Mouse (Mus musculus): Measurements from ENCODE around the gene Hoxd12. TPM values are rescaled to one million over a fixed set of nuclear protein-coding genes. Genes with fewer than 3 reads are reported as not detected.

The Hoxd12 gene
- polyA plus RNA-seq, 1 experiment: not detected

DNA sequence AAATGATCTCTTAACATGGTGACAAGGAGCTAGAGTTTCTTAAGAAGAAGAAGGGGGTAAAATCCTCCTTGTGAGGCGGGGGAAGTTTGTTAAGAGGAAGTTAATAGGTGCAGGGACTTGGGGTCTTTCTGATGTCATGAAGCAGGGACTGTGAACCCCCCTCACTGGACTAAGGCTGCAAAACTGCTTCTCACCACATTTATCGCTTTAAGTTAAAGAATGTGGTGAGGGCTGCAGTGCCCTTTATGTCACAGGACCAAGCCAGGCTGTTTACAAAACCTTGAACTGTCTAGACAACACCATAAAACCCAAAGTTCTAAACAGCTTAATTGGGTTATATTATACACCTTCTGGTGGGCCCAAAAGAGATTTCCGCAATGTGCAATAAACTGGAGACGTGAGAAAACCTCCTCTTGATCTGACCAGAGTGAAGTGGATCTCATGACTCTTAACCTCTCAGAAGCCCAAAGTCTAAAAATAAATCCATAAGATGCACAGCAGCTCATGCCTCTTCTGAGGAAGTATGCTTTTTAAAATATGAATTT, 10.3 kb downstream of the Hoxd12 start:
- Histone ChIP-seq H3K4me1 (ENCODE audit: control insufficient read depth, insufficient read depth, insufficient read length, low read length) (no peaks in the 10 kb centered on the region; the same call in 1 of the 2 replicates), H3K27ac (replicated peaks; ENCODE audit: low read depth, low read length) (no peak overlapping the region), H3K4me3 (ENCODE audit: insufficient read depth, low read depth, low read length) (no peak overlapping the region)

DNA sequence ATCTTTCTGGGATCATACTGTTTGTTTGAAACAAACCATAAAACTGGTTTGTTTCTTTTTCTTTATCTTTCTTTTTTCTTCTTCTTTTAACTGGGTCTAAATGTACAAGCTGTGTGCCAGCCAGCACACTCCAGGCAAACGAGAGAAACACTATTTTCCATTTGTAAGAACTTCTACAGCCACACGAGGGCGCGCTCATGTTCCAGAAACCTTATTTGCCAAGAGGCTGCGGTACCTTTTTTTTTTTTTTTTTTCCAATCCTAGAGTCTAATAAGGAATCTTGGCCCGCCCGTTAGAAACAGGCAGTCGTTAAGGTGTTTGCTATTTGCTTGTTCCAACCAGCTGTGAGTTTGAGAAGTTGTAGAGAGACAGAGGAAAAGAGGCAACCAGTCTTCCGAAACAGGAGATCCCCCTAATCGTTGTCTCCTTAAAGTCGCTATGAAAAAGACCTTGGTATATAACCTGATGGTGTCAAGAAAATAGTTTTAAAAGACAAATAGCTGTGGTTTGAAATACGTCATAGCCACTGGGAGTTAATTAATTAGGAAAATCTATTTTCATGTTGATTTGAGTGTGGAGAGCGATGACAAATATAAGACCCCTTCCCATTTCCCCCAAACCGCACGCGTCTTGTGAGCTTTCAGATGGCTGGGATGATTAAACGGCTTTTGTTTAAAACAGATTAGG, 11.6 kb downstream of the Hoxd12 start:
- H3K4me3 ChIP-seq (ENCODE audit: insufficient read depth, low read depth, low read length): no peak overlapping the region
- no peaks in the 10 kb centered on the region; the same call in 1 of the 2 replicates for H3K4me1 ChIP-seq (ENCODE audit: control insufficient read depth, insufficient read depth, insufficient read length, low read length)
- H3K27ac ChIP-seq (replicated peaks; ENCODE audit: low read depth, low read length): no peak overlapping the region

DNA sequence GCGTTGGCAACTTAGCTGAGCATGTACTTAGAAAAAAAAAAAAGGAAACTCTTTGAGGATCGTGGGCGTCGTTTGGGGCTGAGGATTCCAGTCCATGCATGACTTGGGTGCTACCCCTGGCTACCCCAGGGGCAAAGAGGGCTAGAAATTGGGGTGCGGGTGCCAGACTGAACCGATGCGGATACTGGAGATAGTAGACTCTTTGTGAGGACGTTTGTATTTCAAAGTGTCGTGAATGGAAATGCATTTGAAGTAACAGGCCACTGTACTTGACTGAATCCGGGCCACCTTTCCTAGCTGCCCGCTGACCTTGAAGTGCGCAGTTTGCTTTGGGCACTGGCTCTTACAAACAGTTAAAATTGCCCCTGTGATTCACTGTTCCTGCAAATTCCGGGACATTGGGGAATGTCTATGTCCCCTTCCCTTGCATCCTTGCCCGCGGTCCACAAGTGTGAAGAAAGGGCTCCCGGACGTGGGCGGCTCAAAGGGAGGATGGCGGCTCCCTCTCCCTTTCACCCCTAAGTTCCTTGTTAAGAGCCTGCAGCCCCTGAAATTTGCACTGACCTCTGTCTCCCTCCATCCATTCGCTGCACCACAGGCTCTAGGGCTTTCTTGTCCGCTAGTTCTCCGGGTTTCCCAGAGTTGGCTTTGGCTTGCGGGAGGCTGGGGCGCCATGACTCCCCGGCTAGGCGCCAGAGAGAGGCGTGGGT, 12.3 kb downstream of the Hoxd12 start:
- H3K27ac ChIP-seq (replicated peaks; ENCODE audit: low read depth, low read length): no peak overlapping the region
- H3K4me3 ChIP-seq (ENCODE audit: insufficient read depth, low read depth, low read length): no peak overlapping the region
- H3K4me1 ChIP-seq (ENCODE audit: control insufficient read depth, insufficient read depth, insufficient read length, low read length): peaks cover 1% of the 10 kb centered on the region; the same call in 1 of the 2 replicates

DNA sequence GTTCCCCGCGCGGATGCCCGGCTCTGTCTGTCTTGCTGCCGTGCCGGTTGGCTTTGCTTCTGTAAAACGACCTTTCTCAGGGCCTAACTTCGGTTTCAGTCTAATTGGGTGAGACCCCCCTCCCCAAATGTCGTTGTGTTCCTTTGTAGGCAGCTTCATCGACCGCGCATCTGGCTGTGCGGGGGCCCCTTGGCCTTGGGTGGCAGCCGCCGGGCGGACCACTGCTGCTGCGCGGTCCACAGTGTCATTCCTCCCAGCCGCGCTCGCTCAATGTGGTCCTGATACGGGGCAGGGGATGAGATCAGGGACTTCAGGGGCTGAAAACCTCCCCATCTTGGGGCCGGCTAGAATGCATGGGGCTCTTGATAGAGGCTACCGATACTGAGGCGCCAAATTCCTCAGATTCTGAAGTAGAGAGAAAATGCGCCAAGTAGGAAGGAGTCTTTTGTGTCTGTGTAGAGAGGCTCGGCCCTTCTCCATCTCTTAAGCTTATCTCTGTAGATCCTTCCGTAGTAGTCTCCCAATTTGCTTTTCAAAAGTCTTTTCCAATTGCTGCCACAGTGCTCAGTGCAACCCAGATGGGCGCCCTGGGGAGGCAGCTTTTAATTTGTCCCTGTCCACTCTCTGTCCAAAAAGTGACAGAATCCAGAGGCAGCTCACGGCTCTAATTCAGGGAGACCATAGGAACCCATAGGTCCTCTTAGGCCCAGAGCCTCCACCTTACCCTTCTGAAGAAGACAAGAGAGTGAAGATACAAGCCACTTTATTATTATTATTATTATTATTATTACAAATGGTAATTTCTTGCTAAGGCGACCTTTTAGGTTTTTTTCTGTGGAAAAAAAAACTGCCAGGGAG, 13.1 kb downstream of the Hoxd12 start:
- Histone ChIP-seq H3K4me3 (ENCODE audit: insufficient read depth, low read depth, low read length) (no peak overlapping the region), H3K27ac (replicated peaks; ENCODE audit: low read depth, low read length) (no peak overlapping the region), H3K4me1 (ENCODE audit: control insufficient read depth, insufficient read depth, insufficient read length, low read length) (0 out of 2 replicates have a peak, but pooled peaks cover 5% of the 10 kb centered on the region)

DNA sequence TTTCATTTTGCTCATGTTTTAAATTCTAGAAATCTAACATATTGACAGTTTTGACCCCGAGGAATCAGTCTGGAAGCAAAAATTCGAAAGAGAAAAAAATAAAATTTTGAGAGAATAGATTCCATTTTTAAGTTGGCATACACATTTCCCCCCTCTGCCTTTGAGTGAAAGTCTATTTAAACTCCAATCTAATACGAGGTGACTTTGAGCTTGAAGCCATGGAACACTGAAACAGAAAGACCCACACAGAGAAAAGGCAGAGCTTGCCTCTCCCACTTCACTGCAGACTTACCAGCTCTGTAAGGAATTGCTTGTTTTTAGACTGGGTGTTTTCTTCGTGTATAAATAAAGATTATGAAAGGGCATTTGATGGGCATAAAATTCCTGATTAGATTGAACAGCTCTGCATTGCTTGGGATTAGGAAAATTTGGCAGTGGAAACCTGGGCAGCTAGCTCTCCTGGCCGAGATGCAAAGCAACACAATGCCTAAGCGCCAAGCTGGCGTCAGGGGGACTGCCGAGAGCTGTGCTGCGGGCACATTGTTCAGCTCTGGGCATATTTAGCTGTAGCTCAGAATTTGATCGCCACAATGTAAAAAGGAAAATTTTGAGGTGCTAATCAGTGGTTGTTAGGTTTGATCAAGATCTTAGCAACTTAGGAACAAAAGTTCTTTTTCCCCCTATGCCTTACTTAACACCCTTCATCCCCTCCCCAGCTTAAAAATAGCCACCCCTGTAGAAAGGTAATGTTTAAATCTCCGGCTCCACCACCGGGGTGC, 14.2 kb downstream of the Hoxd12 start:
- H3K4me3 ChIP-seq (ENCODE audit: insufficient read depth, low read depth, low read length): no peak overlapping the region
- 0 out of 2 replicates have a peak, but pooled peaks cover 5% of the 10 kb centered on the region for H3K4me1 ChIP-seq (ENCODE audit: control insufficient read depth, insufficient read depth, insufficient read length, low read length)
- no peak overlapping the region for H3K27ac ChIP-seq (replicated peaks; ENCODE audit: low read depth, low read length)

DNA sequence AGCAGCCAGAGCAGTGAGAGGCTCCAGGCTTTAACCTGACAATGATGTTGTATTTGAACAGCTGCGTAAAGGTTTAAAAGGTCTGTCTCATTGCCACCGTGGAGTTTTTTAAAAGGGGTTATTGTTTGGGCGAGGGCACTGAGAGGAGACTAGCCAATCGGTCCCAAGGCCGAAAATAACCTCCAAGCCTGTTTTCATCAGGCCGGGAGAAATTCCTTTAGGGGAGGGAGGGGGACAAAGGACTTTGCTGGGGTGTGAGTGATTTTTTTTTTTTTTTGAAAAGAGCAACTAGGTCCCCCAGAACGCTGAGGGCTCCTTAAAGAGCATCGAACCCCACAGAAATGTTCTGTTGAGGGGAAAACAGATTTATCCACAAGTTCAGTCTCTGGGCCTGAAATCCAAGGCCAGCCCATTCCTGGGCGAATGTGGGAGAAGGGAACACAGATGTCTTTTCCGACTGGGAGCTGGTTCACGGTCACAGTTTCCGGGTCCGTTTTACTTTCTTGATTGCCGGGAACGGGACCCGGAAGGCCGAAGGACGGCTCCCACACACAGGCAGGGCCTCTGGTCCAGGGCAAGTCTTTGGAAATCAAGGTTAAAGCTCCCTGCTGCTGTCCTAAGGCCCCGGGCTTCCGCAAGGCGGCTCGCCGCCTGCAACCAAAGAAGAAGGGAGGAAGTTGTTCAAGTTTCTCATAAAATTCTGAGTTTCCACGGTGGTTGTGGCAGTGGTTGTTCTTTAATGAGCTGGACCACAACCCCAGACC, 14.9 kb downstream of the Hoxd12 start:
- H3K27ac ChIP-seq (replicated peaks; ENCODE audit: low read depth, low read length): no peak overlapping the region
- H3K4me3 ChIP-seq (ENCODE audit: insufficient read depth, low read depth, low read length): no peak overlapping the region
- 0 out of 2 replicates have a peak, but pooled peaks cover 5% of the 10 kb centered on the region for H3K4me1 ChIP-seq (ENCODE audit: control insufficient read depth, insufficient read depth, insufficient read length, low read length)

DNA sequence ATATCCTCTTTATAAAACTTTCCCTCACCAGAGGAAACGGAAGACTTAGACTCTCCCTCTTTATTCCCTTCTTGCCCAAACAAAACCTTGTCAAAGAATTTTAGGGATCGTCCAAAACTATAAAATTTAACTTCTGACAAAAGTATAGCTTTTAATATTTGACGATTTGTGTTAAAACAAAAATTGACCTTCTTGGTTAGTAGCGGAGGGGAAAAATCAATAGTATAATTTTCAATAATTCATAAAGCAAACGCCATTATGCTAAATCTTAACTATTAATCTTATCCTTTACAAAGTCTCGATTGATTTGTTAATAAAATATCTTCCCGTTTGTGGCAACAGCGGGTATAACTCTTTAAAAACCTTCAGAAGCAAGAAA, 15.5 kb downstream of the Hoxd12 start:
- no peak overlapping the region for H3K27ac ChIP-seq (replicated peaks; ENCODE audit: low read depth, low read length)
- no peak overlapping the region for H3K4me3 ChIP-seq (ENCODE audit: insufficient read depth, low read depth, low read length)
- H3K4me1 ChIP-seq (ENCODE audit: control insufficient read depth, insufficient read depth, insufficient read length, low read length): 0 out of 2 replicates have a peak, but pooled peaks cover 5% of the 10 kb centered on the region

DNA sequence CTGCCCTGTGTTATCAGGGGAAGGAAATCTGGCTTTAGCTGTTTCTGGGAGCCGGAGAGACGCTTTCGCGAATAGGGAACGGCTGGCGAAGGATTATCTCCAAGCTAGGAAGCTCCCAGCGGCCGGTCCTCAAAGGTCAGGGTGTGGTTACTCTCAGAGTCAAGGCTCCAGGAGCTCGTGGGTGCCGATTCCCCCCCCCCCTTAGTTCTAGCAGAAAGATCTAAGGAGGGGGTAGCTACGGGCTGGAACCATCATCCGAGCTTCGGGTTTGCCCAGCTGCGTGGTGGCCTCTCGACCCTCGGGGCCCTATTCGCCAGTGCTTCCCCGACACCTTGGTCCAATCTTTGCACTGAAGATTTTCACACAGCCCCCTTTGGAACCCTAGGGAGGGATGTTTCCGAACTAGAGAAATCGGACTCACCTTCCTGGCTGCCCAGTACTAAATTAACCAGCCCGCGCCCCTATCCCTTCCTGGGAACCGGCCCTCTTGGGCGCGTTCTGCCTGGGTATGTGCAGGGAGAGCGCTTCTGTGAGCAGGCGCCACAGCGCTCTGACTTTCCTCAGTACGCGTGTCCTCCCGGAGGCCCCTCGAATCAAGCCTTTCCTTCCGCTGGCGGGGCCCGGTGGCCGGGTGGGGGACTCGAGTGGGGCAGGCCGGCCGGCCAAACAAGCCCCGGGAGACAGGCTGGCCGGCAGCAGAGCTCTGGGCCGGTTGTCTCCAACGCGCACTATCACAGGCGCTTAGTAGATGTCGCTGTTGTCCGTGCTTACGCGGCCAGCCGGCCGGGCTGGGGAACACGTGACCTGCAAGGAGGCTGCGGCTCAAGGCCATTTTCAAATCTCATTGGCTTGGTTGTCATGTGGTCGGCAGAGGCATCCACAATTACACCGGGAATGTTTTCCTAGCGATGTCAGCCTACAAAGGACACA, 16.5 kb downstream of the Hoxd12 start, which contains the start of gene Hoxd10:
Gene Hoxd10, plus strand, starts transcription at position 903 of the 930 bp plus-strand sequence.
- Histone ChIP-seq H3K27ac (replicated peaks; ENCODE audit: low read depth, low read length) (no peak within 1 kb of the TSS), H3K4me1 (ENCODE audit: control insufficient read depth, insufficient read depth, insufficient read length, low read length) (0 out of 2 replicates have a peak, but pooled peaks cover 5% of the 10 kb centered on the region), H3K4me3 (ENCODE audit: insufficient read depth, low read depth, low read length) (peak within 1 kb of the TSS; percentile 23)

DNA sequence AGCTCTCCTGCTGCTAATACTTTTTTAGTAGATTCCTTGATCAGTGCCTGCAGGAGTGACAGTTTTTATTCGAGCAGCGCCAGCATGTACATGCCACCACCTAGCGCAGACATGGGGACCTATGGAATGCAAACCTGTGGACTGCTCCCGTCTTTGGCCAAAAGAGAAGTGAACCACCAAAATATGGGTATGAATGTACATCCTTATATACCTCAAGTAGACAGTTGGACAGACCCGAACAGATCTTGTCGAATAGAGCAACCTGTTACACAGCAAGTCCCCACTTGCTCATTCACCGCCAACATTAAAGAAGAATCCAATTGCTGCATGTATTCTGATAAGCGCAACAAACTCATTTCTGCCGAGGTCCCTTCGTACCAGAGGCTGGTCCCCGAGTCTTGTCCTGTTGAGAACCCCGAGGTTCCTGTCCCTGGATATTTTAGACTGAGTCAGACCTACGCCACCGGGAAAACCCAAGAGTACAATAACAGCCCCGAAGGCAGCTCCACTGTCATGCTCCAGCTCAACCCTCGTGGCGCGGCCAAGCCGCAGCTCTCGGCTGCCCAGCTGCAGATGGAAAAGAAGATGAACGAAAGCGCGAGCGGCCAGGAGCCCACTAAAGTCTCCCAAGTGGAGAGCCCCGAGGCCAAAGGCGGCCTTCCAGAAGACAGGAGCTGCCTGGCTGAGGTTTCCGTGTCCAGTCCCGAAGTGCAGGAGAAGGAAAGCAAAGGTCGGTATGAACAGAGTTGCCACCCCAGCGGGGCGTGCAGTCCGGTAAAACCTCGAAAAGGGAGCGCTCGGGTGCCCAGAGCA, 17.4 kb downstream of the Hoxd12 start:
- Histone ChIP-seq H3K4me1 (ENCODE audit: control insufficient read depth, insufficient read depth, insufficient read length, low read length) (0 out of 2 replicates have a peak, but pooled peaks cover 5% of the 10 kb centered on the region), H3K4me3 (ENCODE audit: insufficient read depth, low read depth, low read length) (peak overlapping the region; percentile 8; the same call in 1 of the 2 replicates), H3K27ac (replicated peaks; ENCODE audit: low read depth, low read length) (no peak overlapping the region)

DNA sequence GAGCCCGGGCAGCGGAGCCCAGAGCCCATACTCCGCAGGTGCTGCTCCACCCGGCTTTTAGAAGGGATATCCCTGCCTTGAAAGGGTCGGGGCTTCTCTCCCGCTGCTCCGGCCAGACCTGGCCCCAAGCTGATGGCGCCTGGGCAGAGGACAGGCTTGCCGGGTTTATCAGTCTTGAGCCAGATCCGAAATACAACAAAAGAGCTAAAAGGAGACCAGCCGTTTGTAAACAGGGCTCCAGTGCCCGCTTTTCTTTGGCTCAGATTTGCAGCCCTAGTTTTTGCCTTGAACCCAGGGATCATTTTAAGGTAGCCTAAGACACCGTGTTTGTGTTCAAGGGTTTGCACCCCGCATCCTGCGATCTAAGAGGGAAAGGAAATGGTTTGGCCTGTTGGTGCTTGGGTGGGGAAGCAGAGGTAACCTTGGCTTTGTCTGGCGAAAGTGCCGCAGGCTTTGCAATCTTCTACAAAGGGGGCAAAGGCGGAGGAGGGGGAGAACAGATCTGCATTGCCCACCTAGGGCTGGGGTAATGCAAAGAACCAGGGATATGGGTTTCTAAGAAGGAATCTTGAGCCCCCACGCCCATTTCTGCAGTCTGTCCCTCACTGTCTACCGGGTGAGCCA, 18.1 kb downstream of the Hoxd12 start:
- 0 out of 2 replicates have a peak, but pooled peaks cover 5% of the 10 kb centered on the region for H3K4me1 ChIP-seq (ENCODE audit: control insufficient read depth, insufficient read depth, insufficient read length, low read length)
- 0 out of 2 replicates have a peak overlapping the region, but pooled peaks have one; percentile 8 for H3K4me3 ChIP-seq (ENCODE audit: insufficient read depth, low read depth, low read length)
- H3K27ac ChIP-seq (replicated peaks; ENCODE audit: low read depth, low read length): no peak overlapping the region

DNA sequence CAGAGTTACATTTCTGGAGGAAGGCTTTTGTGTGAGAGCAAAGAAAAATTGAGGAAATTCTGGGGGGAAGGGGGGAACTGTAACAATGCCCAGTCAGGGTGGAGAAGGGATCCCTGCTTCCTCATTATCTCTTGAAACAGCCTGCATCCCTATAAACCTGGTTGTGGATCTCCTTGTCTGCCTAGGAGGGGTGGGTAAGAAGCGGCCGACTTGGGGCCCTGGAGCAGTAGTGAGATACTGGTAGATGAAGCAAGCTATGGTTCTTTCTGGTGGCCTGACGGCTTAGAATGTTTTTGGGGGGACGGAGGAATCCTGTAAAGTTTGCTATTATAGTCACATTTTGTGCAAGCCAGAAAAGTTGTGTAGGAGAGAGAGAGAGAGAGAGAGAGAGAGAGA, 18.6 kb downstream of the Hoxd12 start:
- H3K27ac ChIP-seq (replicated peaks; ENCODE audit: low read depth, low read length): no peak overlapping the region
- H3K4me1 ChIP-seq (ENCODE audit: control insufficient read depth, insufficient read depth, insufficient read length, low read length): 0 out of 2 replicates have a peak, but pooled peaks cover 5% of the 10 kb centered on the region
- H3K4me3 ChIP-seq (ENCODE audit: insufficient read depth, low read depth, low read length): no peak overlapping the region

DNA sequence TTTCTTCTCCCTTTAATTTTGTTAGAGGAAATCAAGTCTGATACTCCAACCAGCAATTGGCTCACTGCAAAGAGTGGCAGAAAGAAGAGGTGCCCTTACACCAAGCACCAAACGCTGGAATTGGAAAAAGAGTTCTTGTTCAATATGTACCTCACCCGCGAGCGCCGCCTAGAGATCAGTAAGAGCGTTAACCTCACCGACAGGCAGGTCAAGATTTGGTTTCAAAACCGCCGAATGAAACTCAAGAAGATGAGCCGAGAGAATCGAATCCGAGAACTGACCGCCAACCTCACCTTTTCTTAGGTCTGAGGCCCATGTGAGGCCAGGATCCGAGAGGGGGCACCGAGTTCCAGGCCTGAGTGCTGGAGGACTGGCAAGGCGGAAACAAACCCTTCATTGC, 19.3 kb downstream of the Hoxd12 start:
- Histone ChIP-seq H3K4me1 (ENCODE audit: control insufficient read depth, insufficient read depth, insufficient read length, low read length) (0 out of 2 replicates have a peak, but pooled peaks cover 5% of the 10 kb centered on the region), H3K27ac (replicated peaks; ENCODE audit: low read depth, low read length) (no peak overlapping the region), H3K4me3 (ENCODE audit: insufficient read depth, low read depth, low read length) (no peak overlapping the region)

All from brown adipose tissue, adult 24 weeks (tissue).